Comparison of ENCODE assay signal across 17 mouse cellular contexts in genomic region chr6:88803957-88804695, GRCm38 (mm10). TPM values are rescaled to one million over a fixed set of nuclear protein-coding genes. Genes with fewer than 3 reads are reported as not detected.
DNase-seq lines count a peak whose midpoint lies in the region; ATAC-seq and TF ChIP-seq lines count a peak whose summit lies in the region.
"Had no signal": no experiment of that assay in that cellular context is flagged by ENCODE, and none has a peak within 500 bp of the region (broad histone marks: within the 10 kb centered on the region; RNA-seq: fewer than 3 reads in every experiment).

No protein-coding gene starts in this region.

- H3K36me3 ChIP-seq in heart, embryonic 14.5 days (ENCODE audit: control insufficient read depth, insufficient read depth, low read length) = no peaks in the 10 kb centered on the region
- peaks cover 35% of the 10 kb centered on the region for H3K36me3 ChIP-seq in liver, embryonic 13.5 days
- H3K36me3 ChIP-seq in limb, embryonic 10.5 days = no peaks in the 10 kb centered on the region
- H3K36me3 ChIP-seq: embryonic facial prominence, embryonic 13.5 days had no signal

- H3K4me2 ChIP-seq in heart, embryonic 14.5 days (ENCODE audit: low read length) = no peak overlapping the region
- H3K4me2 ChIP-seq in liver, embryonic 13.5 days = peak overlapping the region; percentile 50; the same call in 1 of the 2 replicates
- H3K4me2 ChIP-seq: embryonic facial prominence, embryonic 13.5 days; forebrain, embryonic 13.5 days had no signal

- no peaks in the 10 kb centered on the region for H3K27me3 ChIP-seq in heart, embryonic 14.5 days (ENCODE audit: control insufficient read depth, insufficient read depth, low read length)
- no peaks in the 10 kb centered on the region for H3K27me3 ChIP-seq in liver, embryonic 13.5 days
- H3K27me3 ChIP-seq in limb, embryonic 10.5 days (ENCODE audit: low read depth, poor library complexity, severe bottlenecking) = no peaks in the 10 kb centered on the region
- H3K27me3 ChIP-seq: embryonic facial prominence, embryonic 13.5 days; forebrain, embryonic 13.5 days had no signal

- H3K9ac ChIP-seq in heart, embryonic 14.5 days (ENCODE audit: low read length) = no peak overlapping the region
- H3K9ac ChIP-seq in liver, embryonic 13.5 days = peak overlapping the region; percentile 65
- H3K9ac ChIP-seq: embryonic facial prominence, embryonic 13.5 days; forebrain, embryonic 13.5 days had no signal

- intact Hi-C loops in heart, postnatal 36 days (cut with DNase I) = no loop called here
- intact Hi-C loops in left cerebral cortex, adult 2 months (cut with DNase I) = no loop called here

- H3K27ac ChIP-seq in heart, embryonic 14.5 days (replicated peaks in 1 of 2; ENCODE audit: control insufficient read depth in 1 of 2, insufficient read depth in 1 of 2, low read depth in 2 of 2, low read length in 2 of 2) = peak overlapping the region in 1 of 2 experiments; percentile 20; a peak in 1 of 4 replicates
- H3K27ac ChIP-seq in brown adipose tissue, adult 24 weeks (replicated peaks; ENCODE audit: low read depth, low read length) = peak overlapping the region; percentile 31; the same call in 1 of the 2 replicates
- H3K27ac ChIP-seq in liver, embryonic 13.5 days = peak overlapping the region; percentile 87
- H3K27ac ChIP-seq in left cerebral cortex, adult 2 months = no peak overlapping the region
- H3K27ac ChIP-seq in limb, embryonic 10.5 days = no peak overlapping the region
- H3K27ac ChIP-seq: embryonic facial prominence, embryonic 13.5 days; forebrain, embryonic 13.5 days; hindbrain, postnatal 0 days had no signal

- no peaks in the 10 kb centered on the region for H3K9me3 ChIP-seq in heart, embryonic 14.5 days (ENCODE audit: control insufficient read depth, low read length)
- H3K9me3 ChIP-seq in liver, embryonic 13.5 days (replicated peaks) = no peaks in the 10 kb centered on the region
- H3K9me3 ChIP-seq in limb, embryonic 10.5 days (replicated peaks) = no peaks in the 10 kb centered on the region
- H3K9me3 ChIP-seq: embryonic facial prominence, embryonic 13.5 days; forebrain, embryonic 13.5 days had no signal

- no peak for TF ChIP-seq CTCF in left cerebral cortex, adult 2 months (IDR thresholded peaks at IDR 0.05)

- ATAC-seq in heart, embryonic 14.5 days (ENCODE audit: insufficient number of reproducible peaks, insufficient read depth, low FRiP score, low read depth) = peak; percentile 54; the same call in 1 of the 2 replicates
- peak; percentile 88 for ATAC-seq in liver, embryonic 13.5 days (ENCODE audit: low read depth)
- ATAC-seq: forebrain, embryonic 13.5 days; hindbrain, postnatal 0 days had no signal

- no peak for DNase-seq in heart, postnatal 36 days
- DNase-seq in 3T3-L1 (ENCODE audit: low read depth, low spot score) = peak; percentile 18
- DNase-seq in liver, embryonic 13.5 days = no peak
- DNase-seq in left cerebral cortex, adult 2 months (ENCODE audit: extremely low spot score in 1 of 2, low spot score in 2 of 2) = no peak
- no peak for DNase-seq in right cerebral cortex, postnatal 4 days
- DNase-seq in limb, embryonic 10.5 days (ENCODE audit: low spot score) = no peak
- DNase-seq: cerebellum, postnatal 10 days; heart, adult 11 months; kidney, adult 9 months; lung, adult 2 months; thymus, adult 2 months had no signal

- H3K4me1 ChIP-seq in heart, embryonic 14.5 days (ENCODE audit: control insufficient read depth in 2 of 2, insufficient read depth in 2 of 2, low read length in 2 of 2) = peaks cover 17 to 20% of the 10 kb centered on the region in 2 experiments
- H3K4me1 ChIP-seq in brown adipose tissue, adult 24 weeks (ENCODE audit: control insufficient read depth, insufficient read depth, insufficient read length, low read length) = peaks cover 67% of the 10 kb centered on the region
- peaks cover 68% of the 10 kb centered on the region for H3K4me1 ChIP-seq in liver, embryonic 13.5 days (replicated peaks)
- H3K4me1 ChIP-seq in limb, embryonic 10.5 days = peaks cover 45% of the 10 kb centered on the region
- H3K4me1 ChIP-seq: embryonic facial prominence, embryonic 13.5 days; forebrain, embryonic 13.5 days had no signal

- WGBS in heart, embryonic 14.5 days = 32% methylated on average over 4 of the region's 4 CpGs
- 17% methylated on average over 4 of the region's 4 CpGs for WGBS in liver, embryonic 13.5 days (ENCODE audit: insufficient replicate concordance)
- 88% methylated on average over 4 of the region's 4 CpGs for WGBS in limb, embryonic 10.5 days

- no peak overlapping the region for H3K4me3 ChIP-seq in heart, embryonic 14.5 days (ENCODE audit: control insufficient read depth in 1 of 2, insufficient read depth in 1 of 2, low read depth in 1 of 2, low read length in 2 of 2)
- no peak overlapping the region for H3K4me3 ChIP-seq in brown adipose tissue, adult 24 weeks (ENCODE audit: insufficient read depth, low read depth, low read length)
- H3K4me3 ChIP-seq in liver, embryonic 13.5 days (replicated peaks) = no peak overlapping the region
- H3K4me3 ChIP-seq in left cerebral cortex, adult 2 months = no peak overlapping the region
- H3K4me3 ChIP-seq in limb, embryonic 10.5 days = no peak overlapping the region
- H3K4me3 ChIP-seq: embryonic facial prominence, embryonic 13.5 days; forebrain, embryonic 13.5 days; megakaryocyte, embryonic 14.5 days had no signal

RNA-seq across cellular contexts. Expression of gene Abtb1, which starts 37.7 kb away (rescaled TPM):
- polyA plus RNA-seq in heart, embryonic 14.5 days (2014; fragmentation: Nextera tagmentation; extraction: Ambion mirVana) = 20.9 and 22.3 TPM in 2 replicates
- 10 to 100 TPM; 28.1 to 29.2 TPM for total RNA-seq in heart, postnatal 36 days (2021)
- 8.6 and 12.6 TPM in 2 replicates for polyA plus RNA-seq in brown adipose tissue, adult 24 weeks (2012; ENCODE audit: insufficient read depth, insufficient read length, missing spikeins)
- 45.5 and 46.5 TPM in 2 replicates for polyA plus RNA-seq in liver, embryonic 13.5 days (2015; fragmentation: Nextera tagmentation; extraction: Ambion mirVana)
- total RNA-seq in left cerebral cortex, adult 2 months (2021) = 10 to 100 TPM; 39.7 to 40.5 TPM
- 22.9 and 25.3 TPM in 2 replicates for polyA plus RNA-seq in limb, embryonic 10.5 days (2016; fragmentation: Nextera tagmentation; extraction: Ambion mirVana)

Comparison
In these comparisons a context has a peak if more than half of its experiments do, and no peak if none do; other contexts are left out.
1. H3K27ac ChIP-seq: peak in brown adipose tissue, adult 24 weeks (single experiment) and liver, embryonic 13.5 days (single experiment); none in left cerebral cortex, adult 2 months (single experiment) and limb, embryonic 10.5 days (single experiment).